Mouse (Mus musculus) testis, postnatal 14 days (tissue): ENCODE data around the gene Atp1a3.
A peak's percentile ranks its signal among the peaks of the same experiment; 100 is the strongest.

Source experiments
- DNase-seq: peaks from one replicate; pipeline ENCODE4 v3.0.0; 2021; ENCODE audit warnings: low spot score

The Atp1a3 gene

DNA sequence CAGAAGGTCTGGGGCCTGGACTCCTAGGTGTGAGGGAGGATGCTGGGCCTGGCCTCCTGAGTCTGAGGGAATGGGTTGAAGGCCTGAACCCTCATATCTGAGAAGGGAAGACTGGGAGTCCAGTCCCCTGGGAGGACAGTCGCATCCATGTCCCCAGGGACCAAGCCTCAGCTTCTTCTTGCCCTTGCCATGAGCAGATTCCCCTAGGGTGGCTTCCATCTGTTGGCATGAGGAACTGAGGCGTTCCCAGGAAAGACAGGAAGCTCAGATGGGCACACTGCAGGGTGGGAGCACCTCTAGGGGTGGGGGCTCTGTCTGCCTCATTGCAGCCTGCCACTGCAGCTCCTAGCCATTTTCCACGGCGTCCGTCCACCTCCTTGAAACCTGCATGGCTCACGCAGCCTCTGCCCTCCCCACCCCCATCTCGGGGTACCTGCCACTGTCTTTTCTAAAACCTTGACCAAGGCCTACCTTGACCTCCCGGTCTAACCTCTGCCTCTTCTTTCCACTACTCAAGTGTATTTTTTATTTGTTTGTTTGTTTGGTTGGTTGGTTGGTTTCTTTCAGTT lies 1.9 kb downstream of the Atp1a3 start:
- no peak for DNase-seq

DNA sequence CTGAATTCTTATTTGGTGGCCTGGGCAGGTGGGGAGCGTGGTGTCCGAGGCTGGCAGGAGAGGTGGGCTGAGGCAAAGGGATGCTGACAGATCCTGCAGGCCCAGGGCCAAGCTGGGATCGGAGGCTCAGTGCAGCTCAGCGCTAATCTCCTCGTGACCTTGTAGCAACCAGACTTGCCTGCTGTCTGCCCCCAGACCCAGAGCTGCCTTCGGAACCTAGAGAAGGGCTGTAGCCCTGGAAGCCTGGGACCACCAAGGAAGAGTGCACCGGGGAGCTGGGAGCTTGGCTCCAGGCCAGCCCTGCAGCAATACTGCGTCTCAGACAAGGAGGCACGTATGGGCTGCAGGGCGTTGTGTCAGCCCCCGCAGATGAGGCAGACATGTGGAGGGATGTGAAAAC lies 2.5 kb downstream of the Atp1a3 start:
- DNase-seq, result no peak

DNA sequence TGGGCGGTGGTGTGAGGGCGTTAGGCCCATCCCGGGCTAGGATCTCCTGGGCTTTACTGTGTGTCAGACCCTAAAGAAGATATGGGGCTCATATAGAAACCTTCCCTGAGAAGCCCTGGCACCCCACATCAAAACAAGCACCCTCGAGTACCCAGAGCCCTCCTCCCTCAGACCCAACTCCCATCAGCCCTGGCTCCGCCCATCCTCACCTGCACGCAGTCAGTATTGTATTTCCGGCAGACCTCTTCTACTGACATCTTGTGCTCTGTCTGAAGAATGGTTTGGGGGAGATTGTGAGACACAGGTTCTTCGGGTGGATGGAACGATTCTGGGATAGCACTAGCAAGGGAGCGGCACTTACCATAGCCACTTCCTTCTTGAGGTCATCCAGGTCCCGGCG lies 5.0 kb downstream of the Atp1a3 start:
- no peak for DNase-seq

DNA sequence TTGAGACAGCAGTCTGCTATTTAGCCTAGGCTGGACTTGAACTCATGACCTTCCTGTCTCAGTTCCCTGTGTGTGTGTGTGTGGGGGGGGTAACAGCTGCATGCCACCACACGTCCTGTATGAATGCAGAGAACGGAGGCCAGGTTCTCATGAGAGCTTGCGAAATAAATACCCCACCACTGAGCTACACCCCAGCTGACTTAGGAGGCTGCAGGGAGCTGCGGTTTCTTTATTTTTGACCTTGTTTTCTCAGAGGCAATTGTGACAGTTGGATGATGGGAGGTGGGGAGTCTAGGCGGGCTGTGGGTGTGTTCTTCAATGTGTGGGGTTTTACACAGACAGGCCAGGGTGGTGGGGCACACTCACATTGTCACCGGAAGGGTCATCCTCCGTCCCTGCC lies 5.5 kb downstream of the Atp1a3 start:
- DNase-seq, result no peak

GRCm38 (mm10) chr7:24993081-24993480 lies 12.7 kb downstream of the Atp1a3 start:
- DNase-seq, result no peak

GRCm38 (mm10) chr7:24990478-24990877 lies 15.3 kb downstream of the Atp1a3 start:
- DNase-seq, result no peak

DNA sequence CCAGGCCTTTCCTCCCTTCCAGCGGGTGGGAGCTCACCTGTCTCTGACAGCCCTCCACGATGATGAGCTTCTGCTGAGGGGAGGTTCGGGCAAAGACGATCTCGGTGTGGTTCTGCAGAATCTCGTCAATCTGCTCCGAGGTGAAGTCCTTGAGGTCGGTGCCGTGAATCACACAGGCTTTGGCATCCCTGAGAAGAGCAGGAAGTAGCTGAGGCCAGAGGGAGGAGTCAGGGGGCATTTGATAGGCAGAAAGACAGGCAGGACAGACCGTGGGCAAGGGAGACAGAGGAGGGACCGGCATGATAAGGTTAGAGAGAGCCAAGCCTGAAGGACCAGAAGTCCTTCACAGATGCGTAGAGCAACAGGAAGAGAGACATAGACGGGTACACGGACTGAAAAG lies 17.8 kb downstream of the Atp1a3 start:
- no peak for DNase-seq

DNA sequence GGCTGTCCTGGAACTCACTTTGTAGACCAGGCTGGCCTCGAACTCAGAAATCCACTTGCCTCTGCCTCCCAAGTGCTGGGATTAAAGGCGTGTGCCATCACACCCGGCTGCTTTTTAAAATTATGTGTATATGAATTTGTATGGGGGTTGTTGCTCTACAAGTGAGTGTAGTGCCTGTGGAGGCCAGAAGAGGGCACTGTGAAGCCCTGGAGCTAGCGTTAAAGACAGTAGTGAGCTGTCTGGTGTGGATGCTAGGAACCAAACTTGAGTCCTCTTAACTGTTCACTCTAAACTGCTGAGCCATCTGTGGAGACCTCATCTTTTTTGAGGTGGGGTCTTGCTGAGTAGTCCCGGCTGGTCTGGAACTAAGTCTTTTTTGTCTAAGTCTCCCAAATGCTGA lies 20.0 kb downstream of the Atp1a3 start:
- no peak for DNase-seq

GRCm38 (mm10) chr7:24984307-24984706 lies 21.5 kb downstream of the Atp1a3 start:
- DNase-seq, result no peak

DNA sequence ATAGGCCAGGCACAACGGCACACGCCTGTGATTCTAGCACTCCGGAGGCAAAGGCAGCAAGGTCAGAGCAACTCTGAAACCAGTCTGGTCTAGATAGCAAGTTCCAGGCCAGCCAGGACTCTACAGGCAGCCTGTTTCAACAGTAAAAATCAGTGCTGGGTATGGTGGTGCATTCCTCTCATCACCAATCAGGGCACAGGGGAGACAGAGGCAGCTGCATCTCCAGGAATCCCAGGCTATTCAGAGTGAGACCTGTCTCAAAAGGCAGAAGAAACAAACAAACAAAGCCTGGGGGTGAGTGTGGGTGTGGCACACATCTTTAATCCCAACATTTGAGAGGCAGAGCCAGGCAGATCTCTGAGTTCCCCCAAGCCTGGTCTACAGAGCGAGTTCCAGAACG lies 22.4 kb downstream of the Atp1a3 start:
- DNase-seq, result no peak

- DNase-seq, result no peak
Observed at GRCm38 (mm10) chr7:24980439-24980838, 25.3 kb downstream of the Atp1a3 start.

DNA sequence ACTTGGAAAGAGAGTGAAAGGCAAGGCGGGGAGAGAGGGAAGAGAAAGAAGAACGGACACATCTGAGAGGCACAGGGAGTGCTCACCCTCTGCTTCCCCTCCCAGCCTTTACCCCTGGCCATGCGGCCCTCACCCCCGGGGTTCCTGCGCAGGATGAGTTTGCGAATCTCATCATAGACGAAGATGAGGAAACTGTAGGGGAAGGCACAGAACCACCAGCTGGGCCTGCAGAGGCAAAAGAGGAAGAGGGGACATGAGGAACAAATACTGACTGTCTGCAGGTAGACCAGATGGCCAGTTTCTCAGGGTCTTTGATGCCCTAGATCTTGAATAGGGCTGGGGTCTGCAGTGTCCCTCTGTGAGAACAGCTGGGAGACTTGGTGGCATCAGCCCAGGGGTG lies 27.0 kb downstream of the Atp1a3 start:
- no peak for DNase-seq

DNA sequence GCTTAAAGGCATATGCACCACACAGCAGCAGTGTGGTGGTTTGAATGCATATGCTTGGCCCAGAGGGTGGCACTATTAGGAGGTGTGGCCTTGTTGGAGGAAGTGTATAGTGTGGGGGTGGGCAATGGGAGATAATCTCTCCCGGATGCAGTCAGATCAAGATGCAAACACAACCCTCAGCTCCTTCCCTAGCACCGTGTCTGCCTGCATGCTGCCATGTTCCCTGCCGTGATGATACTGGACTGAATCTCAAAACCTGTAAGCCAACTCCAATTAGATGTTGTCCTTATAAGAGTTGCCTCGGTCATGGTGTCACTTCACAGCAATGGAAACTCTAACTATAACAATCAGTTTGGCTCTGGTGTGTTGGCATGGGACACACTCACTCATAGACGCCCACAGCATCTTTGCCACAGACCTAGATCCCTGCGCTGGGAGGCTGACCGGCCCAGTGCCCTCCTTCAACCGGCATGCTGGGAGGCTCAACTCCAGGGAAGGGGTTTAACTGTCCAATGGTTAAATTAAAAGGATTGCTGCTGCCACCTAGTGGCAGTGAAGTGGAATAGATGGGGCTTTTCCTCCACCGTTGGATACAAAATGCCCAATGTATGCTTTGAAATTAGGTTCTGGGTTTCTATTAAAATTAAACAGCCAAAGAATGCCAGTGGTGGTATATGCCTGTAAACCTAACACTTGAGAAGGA lies 30.7 kb downstream of the Atp1a3 start:
- no peak for DNase-seq

GRCm38 (mm10) chr7:24973902-24974301 lies 31.9 kb downstream of the Atp1a3 start:
- no peak for DNase-seq

DNA sequence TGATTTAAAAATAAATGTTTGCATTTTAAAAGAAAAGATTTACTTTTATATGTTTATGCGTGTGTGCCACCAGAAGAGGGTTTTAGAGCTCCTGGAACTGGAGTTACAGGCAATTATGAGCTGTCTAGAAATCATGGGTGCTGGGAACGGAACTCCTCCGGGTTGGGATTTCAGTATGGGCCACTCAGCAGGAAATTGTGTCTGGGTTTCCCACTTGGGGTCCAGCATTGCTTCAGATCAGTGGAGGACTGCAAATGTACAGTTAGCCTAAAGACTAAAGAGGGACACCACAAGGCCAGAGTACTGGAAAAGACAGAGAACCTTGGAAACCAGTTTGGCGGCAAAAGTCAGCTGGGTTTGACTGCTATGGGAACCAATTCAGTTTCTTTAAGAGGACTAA lies 32.5 kb downstream of the Atp1a3 start:
- DNase-seq, result no peak

DNA sequence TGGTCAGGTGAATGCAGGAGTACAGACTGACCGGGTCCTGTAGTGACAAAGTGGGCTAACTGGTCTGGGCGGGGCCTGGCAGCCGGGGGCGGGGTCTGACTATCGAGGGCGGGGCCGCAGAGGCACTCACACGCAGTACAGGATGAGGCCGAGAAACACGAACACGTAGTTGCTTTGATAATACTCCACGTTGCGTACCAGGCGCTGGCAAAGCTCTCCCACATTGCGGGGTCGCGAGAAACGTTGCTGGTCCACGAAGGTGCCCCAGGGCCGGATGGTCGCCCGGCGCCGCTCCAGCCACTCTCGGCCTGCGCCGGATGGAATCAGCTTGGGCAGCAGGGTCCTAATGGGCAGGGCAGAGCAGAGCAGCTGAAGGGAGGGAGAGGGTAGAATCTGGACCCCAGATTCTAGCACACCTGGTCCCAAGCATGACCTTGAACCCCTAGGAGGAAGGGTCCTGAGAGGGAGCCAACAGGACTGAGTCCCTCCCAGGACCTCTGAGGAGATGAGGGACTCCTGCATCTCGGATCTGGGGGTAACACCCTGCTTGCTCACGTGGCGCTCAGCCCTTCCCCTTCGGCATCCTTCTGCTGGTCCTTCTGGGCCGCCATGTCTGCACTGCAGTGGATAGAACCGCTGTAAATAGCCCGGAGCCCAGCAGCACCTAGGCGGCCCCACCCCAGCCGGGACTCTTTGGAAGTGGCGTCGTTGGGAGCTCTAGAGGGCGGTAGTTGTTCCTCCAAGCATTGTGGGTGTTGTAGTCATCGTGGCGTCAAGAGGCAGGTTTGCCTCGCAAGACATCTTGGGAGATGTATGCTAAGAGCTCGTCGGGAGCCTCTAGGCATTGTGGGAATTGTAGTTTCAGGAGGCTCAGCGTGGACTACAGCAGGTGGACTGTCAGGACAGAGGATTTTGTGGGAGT lies 33.5 kb downstream of the Atp1a3 start, which contains the start of gene Rabac1:
Rabac1 (minus strand) TSS at position 783 of the 922 bp plus-strand sequence.
- DNase-seq, result peak; percentile 93

GRCm38 (mm10) chr7:24971261-24971971 lies 34.3 kb downstream of the Atp1a3 start:
- no peak for DNase-seq

GRCm38 (mm10) chr7:24970341-24970740 lies 35.4 kb downstream of the Atp1a3 start:
- DNase-seq, result no peak

DNA sequence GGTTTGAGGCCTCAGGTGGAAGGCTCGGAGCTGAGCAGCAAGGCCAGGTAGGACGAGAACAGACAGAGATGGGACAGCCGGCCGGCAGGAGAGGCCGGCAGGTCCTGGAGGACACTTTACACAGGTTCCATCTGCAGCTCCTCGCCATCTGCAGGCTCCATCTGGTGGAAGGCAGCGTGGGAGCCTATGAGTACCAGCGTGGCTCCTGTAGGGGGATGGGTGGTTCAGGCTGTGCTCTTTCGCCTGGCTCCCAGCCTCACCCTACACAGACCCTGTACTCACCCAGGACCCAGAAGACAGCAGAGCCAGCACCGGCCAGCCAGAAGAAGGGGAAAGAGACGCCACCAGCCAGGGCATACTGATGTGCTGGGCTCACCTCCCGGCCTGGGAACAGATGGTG lies 36.0 kb downstream of the Atp1a3 start:
- no peak for DNase-seq

GRCm38 (mm10) chr7:24968463-24968862 lies 37.3 kb downstream of the Atp1a3 start:
- DNase-seq, result no peak

GRCm38 (mm10) chr7:24967966-24968365 lies 37.8 kb downstream of the Atp1a3 start:
- DNase-seq, result no peak

DNA sequence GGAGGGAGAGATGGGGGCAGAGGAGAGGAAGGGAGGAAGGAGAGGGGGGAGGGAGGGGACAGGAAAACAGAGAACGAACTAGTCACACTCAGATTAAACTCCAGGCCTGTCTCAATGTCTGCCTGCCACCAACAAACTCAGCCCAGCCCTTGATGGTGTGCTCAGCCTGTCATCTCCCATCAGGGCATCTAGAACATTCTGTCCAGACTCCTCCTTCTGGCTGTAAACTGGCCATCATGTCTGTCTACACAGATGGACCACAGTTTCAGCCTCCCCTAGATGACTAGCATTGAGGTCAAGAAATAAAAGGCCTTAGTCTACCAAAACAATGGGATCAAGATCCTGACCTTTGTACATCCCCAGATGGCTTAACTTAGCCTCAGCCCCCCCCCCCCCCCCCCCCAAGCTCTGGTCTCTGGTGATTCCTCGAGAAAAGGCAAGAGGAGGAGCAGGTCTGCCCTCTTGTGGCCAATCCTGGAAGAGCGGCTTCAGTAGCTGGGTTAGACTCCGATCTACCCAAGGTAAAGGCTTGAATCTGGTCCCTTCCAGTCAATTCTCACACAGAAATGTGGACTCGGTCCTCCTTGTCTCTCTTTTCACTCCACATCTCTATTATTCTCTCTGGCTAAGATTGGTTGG lies 40.7 kb downstream of the Atp1a3 start:
- peak; percentile 55 for DNase-seq
